Comparison of ENCODE assay signal across 17 mouse cellular contexts in genomic region chr4:41653730-41654129, GRCm38 (mm10). TPM values are rescaled to one million over a fixed set of nuclear protein-coding genes. Genes with fewer than 3 reads are reported as not detected.
A peak's percentile ranks its signal among the peaks of the same experiment; 100 is the strongest.
DNase-seq lines count a peak whose midpoint lies in the region; ATAC-seq lines count a peak whose summit lies in the region.
"Had no signal": no experiment of that assay in that cellular context is flagged by ENCODE, and none has a peak within 500 bp of the region (broad histone marks: within the 10 kb centered on the region; RNA-seq: fewer than 3 reads in every experiment).

No protein-coding gene starts in this region.

- H3K4me3 ChIP-seq in midbrain, embryonic 11.5 days (ENCODE audit: low read depth, low read length): no peak overlapping the region
- H3K4me3 ChIP-seq in midbrain, embryonic 14.5 days (replicated peaks; ENCODE audit: low read depth, low read length): no peak overlapping the region
- H3K4me3 ChIP-seq in midbrain, embryonic 13.5 days (replicated peaks): no peak overlapping the region
- H3K4me3 ChIP-seq: embryonic facial prominence, embryonic 12.5 days; erythroblast, embryonic 14.5 days; heart, embryonic 10.5 days; hindbrain, embryonic 15.5 days; liver, embryonic 15.5 days; myocyte; stomach, embryonic 15.5 days had no signal

- H3K9ac ChIP-seq in midbrain, embryonic 11.5 days (ENCODE audit: low read length): no peak overlapping the region
- no peak overlapping the region for H3K9ac ChIP-seq in midbrain, embryonic 14.5 days (replicated peaks; ENCODE audit: low read length)
- no peak overlapping the region for H3K9ac ChIP-seq in midbrain, embryonic 13.5 days (replicated peaks)
- H3K9ac ChIP-seq: embryonic facial prominence, embryonic 12.5 days; hindbrain, embryonic 15.5 days; liver, embryonic 15.5 days; stomach, embryonic 15.5 days had no signal

- peaks cover 10% of the 10 kb centered on the region for H3K36me3 ChIP-seq in midbrain, embryonic 11.5 days (ENCODE audit: control insufficient read depth, insufficient read depth, low read length)
- H3K36me3 ChIP-seq in midbrain, embryonic 14.5 days (ENCODE audit: control insufficient read depth, insufficient read depth, low read length): peaks cover 23% of the 10 kb centered on the region
- peaks cover 15% of the 10 kb centered on the region for H3K36me3 ChIP-seq in midbrain, embryonic 13.5 days
- H3K36me3 ChIP-seq: embryonic facial prominence, embryonic 12.5 days; heart, embryonic 10.5 days; hindbrain, embryonic 15.5 days; liver, embryonic 15.5 days; stomach, embryonic 15.5 days had no signal

- H3K9me3 ChIP-seq in midbrain, embryonic 11.5 days (ENCODE audit: control insufficient read depth, low read length): no peaks in the 10 kb centered on the region
- no peaks in the 10 kb centered on the region for H3K9me3 ChIP-seq in midbrain, embryonic 14.5 days (ENCODE audit: control insufficient read depth, low read length)
- H3K9me3 ChIP-seq in midbrain, embryonic 13.5 days: no peaks in the 10 kb centered on the region
- H3K9me3 ChIP-seq: embryonic facial prominence, embryonic 12.5 days; heart, embryonic 10.5 days; hindbrain, embryonic 15.5 days; liver, embryonic 15.5 days; megakaryocyte, embryonic 14.5 days; stomach, embryonic 15.5 days had no signal

- no peaks in the 10 kb centered on the region for H3K27me3 ChIP-seq in midbrain, embryonic 11.5 days (ENCODE audit: control insufficient read depth, insufficient read depth, low read length)
- no peaks in the 10 kb centered on the region for H3K27me3 ChIP-seq in midbrain, embryonic 14.5 days (ENCODE audit: control insufficient read depth, insufficient read depth, low read length)
- H3K27me3 ChIP-seq in midbrain, embryonic 13.5 days: no peaks in the 10 kb centered on the region
- H3K27me3 ChIP-seq: embryonic facial prominence, embryonic 12.5 days; hindbrain, embryonic 15.5 days; stomach, embryonic 15.5 days had no signal

- no peak for DNase-seq in frontal cortex, postnatal 25 days (ENCODE audit: low spot score in 2 of 2)
- peak; percentile 6 for DNase-seq in kidney, postnatal 10 days
- no peak for DNase-seq in kidney, adult 11 months
- DNase-seq in midbrain, embryonic 11.5 days (ENCODE audit: low spot score, missing footprints): no peak
- no peak for DNase-seq in midbrain, embryonic 14.5 days
- DNase-seq in T-cell, adult 2 months (ENCODE audit: low spot score): no peak

- H3K4me2 ChIP-seq in midbrain, embryonic 11.5 days: no peak overlapping the region
- H3K4me2 ChIP-seq in midbrain, embryonic 14.5 days (ENCODE audit: low read length): no peak overlapping the region
- no peak overlapping the region for H3K4me2 ChIP-seq in midbrain, embryonic 13.5 days (replicated peaks)
- H3K4me2 ChIP-seq: embryonic facial prominence, embryonic 12.5 days; hindbrain, embryonic 15.5 days; liver, embryonic 15.5 days; stomach, embryonic 15.5 days had no signal

- no peak overlapping the region; the same call in 1 of the 2 replicates for H3K27ac ChIP-seq in midbrain, embryonic 11.5 days (ENCODE audit: low read depth, low read length)
- no peak overlapping the region; the same call in 1 of the 2 replicates for H3K27ac ChIP-seq in midbrain, embryonic 14.5 days (replicated peaks; ENCODE audit: low read depth, low read length)
- 0 out of 2 replicates have a peak overlapping the region, but pooled peaks have one; percentile 5 for H3K27ac ChIP-seq in midbrain, embryonic 13.5 days
- H3K27ac ChIP-seq: embryonic facial prominence, embryonic 12.5 days; heart, embryonic 10.5 days; hindbrain, embryonic 15.5 days; liver, embryonic 15.5 days; stomach, embryonic 15.5 days had no signal

- peak; percentile 18; the same call in 1 of the 2 replicates for ATAC-seq in frontal cortex, adult (ENCODE audit: low TSS enrichment)
- peak; percentile 41; the same call in 1 of the 2 replicates for ATAC-seq in midbrain, embryonic 11.5 days (ENCODE audit: low FRiP score)
- ATAC-seq in midbrain, embryonic 14.5 days (ENCODE audit: low FRiP score, low TSS enrichment): no peak
- ATAC-seq in midbrain, embryonic 13.5 days: 0 out of 2 replicates have a peak, but pooled peaks have one; percentile 38
- ATAC-seq: intestine, postnatal 0 days had no signal

- H3K4me1 ChIP-seq in midbrain, embryonic 11.5 days (ENCODE audit: control insufficient read depth, insufficient read depth, low read length): peaks cover 8% of the 10 kb centered on the region
- peaks cover 2% of the 10 kb centered on the region; the same call in 1 of the 2 replicates for H3K4me1 ChIP-seq in midbrain, embryonic 14.5 days (ENCODE audit: control insufficient read depth, insufficient read depth, low read length)
- H3K4me1 ChIP-seq in midbrain, embryonic 13.5 days (replicated peaks): peaks cover 24% of the 10 kb centered on the region
- H3K4me1 ChIP-seq: stomach, embryonic 15.5 days had no signal

- WGBS in midbrain, embryonic 11.5 days: 66% methylated on average over 6 of the region's 6 CpGs
- WGBS in midbrain, embryonic 14.5 days: 56% methylated on average over 6 of the region's 6 CpGs
- 60% methylated on average over 6 of the region's 6 CpGs for WGBS in midbrain, embryonic 13.5 days

RNA-seq across cellular contexts. Expression of gene Enho, which starts 13.6 kb away (rescaled TPM):
- polyA plus RNA-seq in midbrain, embryonic 11.5 days (2014; fragmentation: Nextera tagmentation; extraction: Ambion mirVana): 30.4 and 32.9 TPM in 2 replicates
- polyA plus RNA-seq in midbrain, embryonic 14.5 days (2014; fragmentation: Nextera tagmentation; extraction: Ambion mirVana): 121 and 154 TPM in 2 replicates
- polyA plus RNA-seq in midbrain, embryonic 13.5 days (2015; fragmentation: Nextera tagmentation; extraction: Ambion mirVana): 81.6 and 92.1 TPM in 2 replicates

RNA-seq across cellular contexts. Expression of gene Cntfr, which starts 43.2 kb away (rescaled TPM):
- polyA plus RNA-seq in midbrain, embryonic 11.5 days (2014; fragmentation: Nextera tagmentation; extraction: Ambion mirVana): 25.7 and 33.8 TPM in 2 replicates
- 23.9 and 46.8 TPM in 2 replicates for polyA plus RNA-seq in midbrain, embryonic 14.5 days (2014; fragmentation: Nextera tagmentation; extraction: Ambion mirVana)
- polyA plus RNA-seq in midbrain, embryonic 13.5 days (2015; fragmentation: Nextera tagmentation; extraction: Ambion mirVana): 27.6 and 32.7 TPM in 2 replicates
- polyA plus RNA-seq: erythroblast, embryonic 14.5 days had no signal

RNA-seq across cellular contexts. Expression of gene Il11ra1, which starts 46.1 kb away (rescaled TPM):
- 55.2 and 57.9 TPM in 2 replicates for polyA plus RNA-seq in midbrain, embryonic 11.5 days (2014; fragmentation: Nextera tagmentation; extraction: Ambion mirVana)
- 28.1 and 32.1 TPM in 2 replicates for polyA plus RNA-seq in midbrain, embryonic 14.5 days (2014; fragmentation: Nextera tagmentation; extraction: Ambion mirVana)
- polyA plus RNA-seq in midbrain, embryonic 13.5 days (2015; fragmentation: Nextera tagmentation; extraction: Ambion mirVana): 34.0 and 34.9 TPM in 2 replicates

RNA-seq across cellular contexts. Expression of gene Rpp25l, which starts 59.6 kb away (rescaled TPM):
- 69.3 and 85.9 TPM in 2 replicates for polyA plus RNA-seq in midbrain, embryonic 11.5 days (2014; fragmentation: Nextera tagmentation; extraction: Ambion mirVana)
- 62.2 and 64.1 TPM in 2 replicates for polyA plus RNA-seq in midbrain, embryonic 14.5 days (2014; fragmentation: Nextera tagmentation; extraction: Ambion mirVana)
- polyA plus RNA-seq in midbrain, embryonic 13.5 days (2015; fragmentation: Nextera tagmentation; extraction: Ambion mirVana): 63.9 and 67.4 TPM in 2 replicates
